Mouse (Mus musculus): ENCODE results near the gene Atp6v0b. TPM values are rescaled to one million over a fixed set of nuclear protein-coding genes. Genes with fewer than 3 reads are reported as not detected.

The Atp6v0b gene
- polyA plus RNA-seq, 1 experiment from 2014 or later = 187 TPM

GRCm38 (mm10) chr4:117889471-117889870 lies 2.3 kb upstream of the Atp6v0b start:
- Histone ChIP-seq H3K4me1 (replicated peaks; ENCODE audit: control insufficient read depth, insufficient read depth, low read length) (peaks cover 19% of the 10 kb centered on the region), H3K9me3 (ENCODE audit: control insufficient read depth, low read length) (no peaks in the 10 kb centered on the region), H3K4me2 (ENCODE audit: low read depth, low read length, severe bottlenecking) (no peak overlapping the region), H3K4me3 (ENCODE audit: low read depth, low read length) (no peak overlapping the region), H3K27me3 (ENCODE audit: control insufficient read depth, insufficient read depth, low read length) (no peaks in the 10 kb centered on the region), H3K36me3 (ENCODE audit: control insufficient read depth, insufficient read depth, low read length) (no peaks in the 10 kb centered on the region; the same call in 1 of the 2 replicates), H3K27ac (ENCODE audit: low read depth, low read length) (no peak overlapping the region), H3K9ac (ENCODE audit: low read length) (no peak overlapping the region)
- WGBS = 90% methylated on average over 15 of the region's 15 CpGs
- ATAC-seq (replicated peaks; ENCODE audit: low FRiP score) = no peak
- DNase-seq (ENCODE audit: low spot score) = no peak

DNA sequence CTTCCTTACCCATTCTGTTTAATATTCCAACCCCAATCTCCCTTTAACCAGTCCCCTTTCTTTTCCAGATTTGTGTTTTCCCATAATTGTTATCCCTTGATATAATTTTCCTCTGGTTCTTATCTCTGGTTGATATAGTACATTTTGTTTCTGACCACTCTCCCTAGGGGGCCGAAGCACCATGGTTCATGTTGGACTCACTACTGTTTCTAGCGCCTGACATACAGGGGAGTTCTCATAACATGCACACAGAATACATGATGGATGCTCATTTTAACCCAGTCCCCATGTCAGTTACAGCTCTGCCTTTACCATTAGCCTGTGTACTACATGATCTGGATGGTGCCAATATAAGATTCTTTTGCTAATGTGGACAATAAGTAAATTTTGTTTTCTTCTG lies 787 bp upstream of the Atp6v0b start:
- Histone ChIP-seq H3K9me3 (ENCODE audit: control insufficient read depth, low read length) (no peaks in the 10 kb centered on the region), H3K4me1 (replicated peaks; ENCODE audit: control insufficient read depth, insufficient read depth, low read length) (peaks cover 26% of the 10 kb centered on the region), H3K36me3 (ENCODE audit: control insufficient read depth, insufficient read depth, low read length) (no peaks in the 10 kb centered on the region; the same call in 1 of the 2 replicates), H3K27ac (ENCODE audit: low read depth, low read length) (no peak overlapping the region), H3K9ac (ENCODE audit: low read length) (no peak overlapping the region), H3K4me3 (ENCODE audit: low read depth, low read length) (peak overlapping the region; percentile 87), H3K27me3 (ENCODE audit: control insufficient read depth, insufficient read depth, low read length) (no peaks in the 10 kb centered on the region), H3K4me2 (ENCODE audit: low read depth, low read length, severe bottlenecking) (peak overlapping the region; percentile 91; the same call in 1 of the 2 replicates)
- WGBS = 73% methylated on average over 2 of the region's 2 CpGs
- ATAC-seq (replicated peaks; ENCODE audit: low FRiP score) = no peak
- no peak for DNase-seq (ENCODE audit: low spot score)

GRCm38 (mm10) chr4:117886644-117887043 lies 489 bp downstream of the Atp6v0b start:
- peak overlapping the region; percentile 82 for H3K9ac ChIP-seq (ENCODE audit: low read length)
- DNase-seq (ENCODE audit: low spot score) (no peak), ATAC-seq (replicated peaks; ENCODE audit: low FRiP score) (no peak; the same call in 1 of the 2 replicates)
- H3K27me3 ChIP-seq (ENCODE audit: control insufficient read depth, insufficient read depth, low read length) = no peaks in the 10 kb centered on the region
- H3K9me3 ChIP-seq (ENCODE audit: control insufficient read depth, low read length) = no peaks in the 10 kb centered on the region
- H3K4me1 ChIP-seq (replicated peaks; ENCODE audit: control insufficient read depth, insufficient read depth, low read length) = peaks cover 25% of the 10 kb centered on the region
- WGBS = 4% methylated on average over 23 of the region's 24 CpGs
- peak overlapping the region; percentile 87 for H3K4me3 ChIP-seq (ENCODE audit: low read depth, low read length)
- H3K36me3 ChIP-seq (ENCODE audit: control insufficient read depth, insufficient read depth, low read length) = no peaks in the 10 kb centered on the region; the same call in 1 of the 2 replicates
- H3K4me2 ChIP-seq (ENCODE audit: low read depth, low read length, severe bottlenecking) = peak overlapping the region; percentile 91
- H3K27ac ChIP-seq (ENCODE audit: low read depth, low read length) = peak overlapping the region; percentile 31; the same call in 1 of the 2 replicates

DNA sequence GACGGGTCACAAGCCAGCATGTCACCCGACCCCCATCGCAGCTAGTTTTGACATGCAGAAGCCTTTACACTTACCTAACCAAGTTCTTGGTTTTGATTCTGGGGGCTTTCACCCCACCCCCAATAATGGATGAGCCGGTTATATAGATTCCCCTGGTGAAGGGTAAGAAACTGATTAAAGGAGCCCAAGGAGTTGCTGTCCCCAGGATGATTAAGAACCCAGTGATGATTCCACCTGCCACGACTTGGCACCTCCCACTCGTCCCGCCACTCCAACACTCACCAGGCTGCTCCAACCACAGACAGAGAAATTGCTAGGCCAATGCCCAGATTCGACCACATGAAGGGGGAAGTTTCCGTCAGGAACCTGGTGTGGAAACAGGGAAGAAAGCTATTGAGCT lies 1.1 kb downstream of the Atp6v0b start:
- 86% methylated on average over 9 of the region's 9 CpGs for WGBS
- H3K4me3 ChIP-seq (ENCODE audit: low read depth, low read length) = peak overlapping the region; percentile 87; the same call in 1 of the 2 replicates
- H3K4me2 ChIP-seq (ENCODE audit: low read depth, low read length, severe bottlenecking) = peak overlapping the region; percentile 91; the same call in 1 of the 2 replicates
- H3K27me3 ChIP-seq (ENCODE audit: control insufficient read depth, insufficient read depth, low read length) = no peaks in the 10 kb centered on the region
- H3K27ac ChIP-seq (ENCODE audit: low read depth, low read length) = no peak overlapping the region
- no peaks in the 10 kb centered on the region for H3K9me3 ChIP-seq (ENCODE audit: control insufficient read depth, low read length)
- H3K36me3 ChIP-seq (ENCODE audit: control insufficient read depth, insufficient read depth, low read length) = no peaks in the 10 kb centered on the region; the same call in 1 of the 2 replicates
- DNase-seq (ENCODE audit: low spot score) (no peak), ATAC-seq (replicated peaks; ENCODE audit: low FRiP score) (no peak)
- peaks cover 21% of the 10 kb centered on the region; the same call in 1 of the 2 replicates for H3K4me1 ChIP-seq (replicated peaks; ENCODE audit: control insufficient read depth, insufficient read depth, low read length)
- no peak overlapping the region for H3K9ac ChIP-seq (ENCODE audit: low read length)

GRCm38 (mm10) chr4:117885093-117885492 lies 2.0 kb downstream of the Atp6v0b start:
- Histone ChIP-seq H3K9ac (ENCODE audit: low read length) (no peak overlapping the region), H3K4me1 (replicated peaks; ENCODE audit: control insufficient read depth, insufficient read depth, low read length) (peaks cover 18% of the 10 kb centered on the region; the same call in 1 of the 2 replicates), H3K4me2 (ENCODE audit: low read depth, low read length, severe bottlenecking) (no peak overlapping the region), H3K36me3 (ENCODE audit: control insufficient read depth, insufficient read depth, low read length) (no peaks in the 10 kb centered on the region; the same call in 1 of the 2 replicates), H3K9me3 (ENCODE audit: control insufficient read depth, low read length) (no peaks in the 10 kb centered on the region), H3K27me3 (ENCODE audit: control insufficient read depth, insufficient read depth, low read length) (no peaks in the 10 kb centered on the region), H3K27ac (ENCODE audit: low read depth, low read length) (no peak overlapping the region), H3K4me3 (ENCODE audit: low read depth, low read length) (no peak overlapping the region)
- ATAC-seq (replicated peaks; ENCODE audit: low FRiP score) (no peak), DNase-seq (ENCODE audit: low spot score) (no peak)
- WGBS = 93% methylated on average over 10 of the region's 10 CpGs

DNA sequence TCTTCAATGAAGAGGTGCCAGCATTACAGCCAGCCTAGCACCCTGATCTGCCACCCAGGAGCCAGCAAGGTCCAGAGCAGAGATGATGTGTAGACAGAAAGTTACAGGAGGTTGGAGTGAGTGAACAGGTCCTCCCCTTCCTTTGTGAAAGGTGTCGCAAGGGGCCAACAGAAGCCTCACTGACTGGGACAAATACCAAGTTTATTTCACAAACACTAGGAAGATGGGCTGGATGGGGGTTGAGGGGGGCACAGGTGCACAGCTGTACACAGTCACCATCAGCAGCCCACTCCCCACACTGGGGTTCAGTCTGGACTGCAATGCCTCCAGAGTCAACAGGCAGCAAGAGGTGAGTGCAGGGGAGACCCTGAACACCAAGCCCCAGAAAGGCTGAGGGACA lies 3.0 kb downstream of the Atp6v0b start:
- Histone ChIP-seq H3K27me3 (ENCODE audit: control insufficient read depth, insufficient read depth, low read length) (no peaks in the 10 kb centered on the region), H3K36me3 (ENCODE audit: control insufficient read depth, insufficient read depth, low read length) (no peaks in the 10 kb centered on the region; the same call in 1 of the 2 replicates), H3K27ac (ENCODE audit: low read depth, low read length) (no peak overlapping the region), H3K4me3 (ENCODE audit: low read depth, low read length) (no peak overlapping the region), H3K9ac (ENCODE audit: low read length) (0 out of 2 replicates have a peak overlapping the region, but pooled peaks have one; percentile 8), H3K4me2 (ENCODE audit: low read depth, low read length, severe bottlenecking) (peak overlapping the region; percentile 89; the same call in 1 of the 2 replicates), H3K4me1 (replicated peaks; ENCODE audit: control insufficient read depth, insufficient read depth, low read length) (peaks cover 18% of the 10 kb centered on the region; the same call in 1 of the 2 replicates), H3K9me3 (ENCODE audit: control insufficient read depth, low read length) (no peaks in the 10 kb centered on the region)
- DNase-seq (ENCODE audit: low spot score) (no peak), ATAC-seq (replicated peaks; ENCODE audit: low FRiP score) (no peak)
- 100% methylated on average over 1 of the region's 1 CpGs for WGBS

DNA sequence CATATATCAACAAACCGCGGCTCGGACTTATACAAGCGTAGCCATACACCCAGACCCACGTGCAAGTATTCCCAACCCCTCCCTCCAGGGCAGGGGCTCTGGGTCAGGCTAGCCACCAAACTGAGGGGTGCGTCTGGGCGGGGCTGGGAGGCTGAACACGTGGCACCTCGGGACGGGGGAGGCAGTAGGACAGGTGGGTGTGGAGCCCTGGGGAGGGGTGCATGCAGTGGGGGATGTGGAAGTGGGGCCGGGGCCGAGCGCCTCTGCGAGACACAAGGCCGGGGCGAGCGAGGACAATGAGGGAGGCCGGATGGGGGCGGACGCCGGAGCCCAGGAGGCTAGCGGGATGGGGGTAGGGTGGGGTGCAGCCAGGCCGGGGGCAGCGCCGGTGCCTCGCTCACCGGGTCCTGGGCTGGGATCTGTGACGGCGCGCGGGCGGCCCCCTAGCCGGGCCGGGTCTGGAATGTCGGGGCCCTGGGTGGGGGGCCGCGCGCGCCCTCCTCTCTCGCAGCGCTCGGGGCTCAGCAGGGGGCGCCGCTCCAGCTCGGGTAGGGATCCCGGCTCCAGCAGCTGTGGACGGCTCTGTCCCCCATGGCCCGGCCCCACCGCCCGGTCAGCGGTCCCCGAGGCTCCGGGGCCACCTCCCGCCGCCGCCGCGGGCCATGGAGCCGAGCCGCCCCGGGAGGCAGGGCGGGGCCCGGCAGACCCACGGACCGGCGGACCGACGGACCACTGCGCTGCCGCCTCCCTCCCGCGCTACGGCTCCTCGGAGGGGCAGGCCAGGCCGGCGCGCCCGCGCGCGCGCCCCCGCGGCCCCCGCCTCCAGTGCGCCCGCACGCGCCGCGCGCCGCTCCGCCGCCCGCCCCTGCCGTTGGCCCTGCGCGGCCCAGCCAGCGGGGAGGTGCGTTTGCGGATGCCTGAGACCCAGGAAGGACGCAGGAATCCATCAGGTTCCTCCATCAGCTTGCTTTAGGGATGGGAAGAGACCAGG lies 4.1 kb downstream of the Atp6v0b start, which contains the start of gene B4galt2:
Gene B4galt2 (minus strand): TSS at position 787 of the 991 bp plus-strand sequence.
- H3K4me3 ChIP-seq (ENCODE audit: low read depth, low read length) = peak within 1 kb of the TSS; percentile 84
- H3K27ac ChIP-seq (ENCODE audit: low read depth, low read length) = peak within 1 kb of the TSS; percentile 18; the same call in 1 of the 2 replicates
- H3K4me1 ChIP-seq (replicated peaks; ENCODE audit: control insufficient read depth, insufficient read depth, low read length) = peaks cover 18% of the 10 kb centered on the region; the same call in 1 of the 2 replicates
- ATAC-seq (replicated peaks; ENCODE audit: low FRiP score) (peak; percentile 45), DNase-seq (ENCODE audit: low spot score) (peak; percentile 81)
- under 1% methylated on average over 73 of the region's 103 CpGs for WGBS
- peak within 1 kb of the TSS; percentile 89 for H3K4me2 ChIP-seq (ENCODE audit: low read depth, low read length, severe bottlenecking)
- H3K9me3 ChIP-seq (ENCODE audit: control insufficient read depth, low read length) = no peaks in the 10 kb centered on the region
- H3K9ac ChIP-seq (ENCODE audit: low read length) = peak within 1 kb of the TSS; percentile 91
- no peaks in the 10 kb centered on the region; the same call in 1 of the 2 replicates for H3K36me3 ChIP-seq (ENCODE audit: control insufficient read depth, insufficient read depth, low read length)
- no peaks in the 10 kb centered on the region for H3K27me3 ChIP-seq (ENCODE audit: control insufficient read depth, insufficient read depth, low read length)

GRCm38 (mm10) chr4:117878703-117879102 lies 8.4 kb downstream of the Atp6v0b start:
- WGBS = 85% methylated on average over 5 of the region's 5 CpGs
- no peaks in the 10 kb centered on the region for H3K9me3 ChIP-seq (ENCODE audit: control insufficient read depth, low read length)
- H3K4me3 ChIP-seq (ENCODE audit: low read depth, low read length) = no peak overlapping the region
- H3K4me2 ChIP-seq (ENCODE audit: low read depth, low read length, severe bottlenecking) = no peak overlapping the region
- ATAC-seq (replicated peaks; ENCODE audit: low FRiP score) (no peak), DNase-seq (ENCODE audit: low spot score) (no peak)
- no peaks in the 10 kb centered on the region for H3K27me3 ChIP-seq (ENCODE audit: control insufficient read depth, insufficient read depth, low read length)
- no peak overlapping the region for H3K27ac ChIP-seq (ENCODE audit: low read depth, low read length)
- H3K9ac ChIP-seq (ENCODE audit: low read length) = no peak overlapping the region
- H3K36me3 ChIP-seq (ENCODE audit: control insufficient read depth, insufficient read depth, low read length) = peaks cover 1% of the 10 kb centered on the region; the same call in 1 of the 2 replicates
- H3K4me1 ChIP-seq (replicated peaks; ENCODE audit: control insufficient read depth, insufficient read depth, low read length) = peaks cover 7% of the 10 kb centered on the region; the same call in 1 of the 2 replicates

Measured in forebrain, embryonic 11.5 days (tissue).